9 mouse cellular contexts compared by ENCODE assay signal in genomic region chr15:56336449-56336848, GRCm38 (mm10).
A peak's percentile ranks its signal among the peaks of the same experiment; 100 is the strongest.
DNase-seq lines count a peak whose midpoint lies in the region; ATAC-seq lines count a peak whose summit lies in the region.
"Had no signal": no experiment of that assay in that cellular context is flagged by ENCODE, and none has a peak within 500 bp of the region (broad histone marks: within the 10 kb centered on the region; RNA-seq: fewer than 3 reads in every experiment).

No protein-coding gene starts in this region.

- no peak overlapping the region for H3K27ac ChIP-seq in embryonic facial prominence, embryonic 14.5 days (replicated peaks; ENCODE audit: low read depth, low read length)
- H3K27ac ChIP-seq: liver, embryonic 15.5 days had no signal

- no peak overlapping the region for H3K9ac ChIP-seq in embryonic facial prominence, embryonic 14.5 days (ENCODE audit: low read depth, low read length)
- H3K9ac ChIP-seq: liver, embryonic 15.5 days had no signal

- no peaks in the 10 kb centered on the region for H3K36me3 ChIP-seq in embryonic facial prominence, embryonic 14.5 days (ENCODE audit: control insufficient read depth, insufficient read depth, low read length)
- H3K36me3 ChIP-seq: liver, embryonic 15.5 days had no signal

- 33% methylated on average over 5 of the region's 5 CpGs for WGBS in embryonic facial prominence, embryonic 14.5 days

- no peaks in the 10 kb centered on the region for H3K9me3 ChIP-seq in embryonic facial prominence, embryonic 14.5 days (ENCODE audit: control insufficient read depth, low read length)
- H3K9me3 ChIP-seq: liver, embryonic 15.5 days had no signal

- no peaks in the 10 kb centered on the region for H3K27me3 ChIP-seq in embryonic facial prominence, embryonic 14.5 days (replicated peaks; ENCODE audit: control insufficient read depth, insufficient read depth, low read length)
- H3K27me3 ChIP-seq: liver, embryonic 15.5 days had no signal

- H3K4me3 ChIP-seq in embryonic facial prominence, embryonic 14.5 days (ENCODE audit: low read depth, low read length), result no peak overlapping the region
- H3K4me3 ChIP-seq: liver, embryonic 15.5 days had no signal

- 0 out of 2 replicates have a peak, but pooled peaks cover 8% of the 10 kb centered on the region for H3K4me1 ChIP-seq in embryonic facial prominence, embryonic 14.5 days (ENCODE audit: control insufficient read depth, insufficient read depth, low read length)
- H3K4me1 ChIP-seq: liver, embryonic 15.5 days had no signal

- H3K4me2 ChIP-seq in embryonic facial prominence, embryonic 14.5 days (ENCODE audit: low read depth, low read length), result no peak overlapping the region
- H3K4me2 ChIP-seq: liver, embryonic 15.5 days had no signal

- DNase-seq in MN1 (ENCODE audit: low spot score), result peak; percentile 40
- DNase-seq in adrenal gland, postnatal 36 days, result peak; percentile 69 to 84
- peak; percentile 85 for DNase-seq in embryonic facial prominence, embryonic 14.5 days (ENCODE audit: low spot score)
- peak; percentile 78 for DNase-seq in heart, postnatal 4 days
- peak; percentile 32 to 67 for DNase-seq in layer of hippocampus, adult 18-20 months (ENCODE audit: low spot score in 2 of 2)
- DNase-seq in lung, postnatal 10 days, result peak; percentile 70
- peak; percentile 84 for DNase-seq in right cerebral cortex, postnatal 14 days

- ATAC-seq in embryonic facial prominence, embryonic 14.5 days (ENCODE audit: low read depth), result no peak
- no peak for ATAC-seq in megakaryocyte, adult 5-6 weeks (ENCODE audit: poor library complexity, severe bottlenecking)
